ENCODE assay signal across 17 mouse cellular contexts in the genomic region with DNA sequence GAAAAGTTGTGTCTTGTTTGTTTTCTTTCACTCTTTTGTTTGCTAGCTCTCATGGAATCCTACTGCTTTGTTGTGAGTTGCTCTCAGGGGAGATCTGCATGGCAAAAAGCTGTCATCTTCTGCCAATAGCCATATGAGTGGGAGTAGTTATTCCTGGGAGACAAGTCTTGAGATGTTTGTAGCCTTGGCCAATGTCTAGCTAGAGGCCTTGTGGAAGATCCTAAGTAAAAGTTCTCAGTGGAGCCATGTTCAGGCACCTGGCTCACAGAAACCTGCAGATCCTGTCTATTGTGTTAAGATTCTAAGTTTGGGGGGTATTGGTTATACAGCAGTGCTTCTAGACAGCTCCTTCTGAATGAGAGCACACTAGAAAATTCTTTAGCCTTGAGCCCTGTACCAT.
"Had no signal": no experiment of that assay in that cellular context is flagged by ENCODE, and none has a peak within 500 bp of the region (broad histone marks: within the 10 kb centered on the region; RNA-seq: fewer than 3 reads in every experiment).

No protein-coding gene starts in this region.

- H3K4me1 ChIP-seq: megakaryocyte, embryonic 14.5 days; neural tube, embryonic 12.5 days; stomach, embryonic 15.5 days had no signal

- DNase-seq: lung, adult 2 months; lung, postnatal 14 days; lung, postnatal 36 days; right cerebral cortex, postnatal 14 days; thymus, adult 2 months; thymus, postnatal 25 days; thymus, postnatal 4 days had no signal

- ATAC-seq: lung, postnatal 0 days; midbrain, embryonic 13.5 days; midbrain, embryonic 15.5 days had no signal

- H3K27ac ChIP-seq: lung, embryonic 15.5 days; macrophage; midbrain, embryonic 13.5 days; midbrain, embryonic 15.5 days; neural tube, embryonic 12.5 days; stomach, embryonic 15.5 days; stomach, postnatal 0 days had no signal

- H3K9me3 ChIP-seq: lung, embryonic 15.5 days; midbrain, embryonic 15.5 days; neural tube, embryonic 12.5 days; stomach, embryonic 15.5 days had no signal

- H3K4me3 ChIP-seq: lung, embryonic 15.5 days; megakaryocyte, embryonic 14.5 days; midbrain, embryonic 13.5 days; midbrain, embryonic 15.5 days; neural tube, embryonic 12.5 days; stomach, embryonic 15.5 days had no signal

- H3K9ac ChIP-seq: lung, embryonic 15.5 days; midbrain, embryonic 13.5 days; midbrain, embryonic 15.5 days; neural tube, embryonic 12.5 days; stomach, embryonic 15.5 days had no signal

- H3K36me3 ChIP-seq: lung, embryonic 15.5 days; midbrain, embryonic 13.5 days; midbrain, embryonic 15.5 days; neural tube, embryonic 12.5 days; stomach, embryonic 15.5 days had no signal

- H3K4me2 ChIP-seq: lung, embryonic 15.5 days; midbrain, embryonic 11.5 days; midbrain, embryonic 13.5 days; midbrain, embryonic 15.5 days; neural tube, embryonic 12.5 days; stomach, embryonic 15.5 days had no signal

- H3K27me3 ChIP-seq: lung, embryonic 15.5 days; megakaryocyte, embryonic 14.5 days; midbrain, embryonic 13.5 days; midbrain, embryonic 15.5 days; neural tube, embryonic 12.5 days; stomach, embryonic 15.5 days had no signal
